Mouse (Mus musculus) intestine, postnatal 0 days (tissue): Measurements from ENCODE around the gene Ezh1. TPM values are rescaled to one million over a fixed set of nuclear protein-coding genes. Genes with fewer than 3 reads are reported as not detected.

Experiments used
- ATAC-seq: fragments of 200-750 bp; cut with Nextera tagmentation; 2 replicates; pipeline ENCODE4 v1.8.0; 2017; ENCODE audit warnings: mild to moderate bottlenecking, moderate TSS enrichment, moderate library complexity
- H3K27ac ChIP-seq: fragments of 300-500 bp; sonication (generic); 2 replicates; pipeline ENCODE4 v1.5.1; 2014; ENCODE audit warnings: mild to moderate bottlenecking, low read depth, low read length, moderate library complexity
- H3K27me3 ChIP-seq: fragments of 300-500 bp; sonication (generic); replicated peaks from 2 replicates; pipeline ENCODE4 v1.6.1; 2014; ENCODE audit warnings: low read length, mixed read lengths; ENCODE audit not compliant: control insufficient read depth, insufficient read depth
- H3K36me3 ChIP-seq: fragments of 300-500 bp; sonication (generic); 2 replicates; pipeline ENCODE4 v1.6.1; 2014; ENCODE audit warnings: mild to moderate bottlenecking, moderate library complexity; ENCODE audit not compliant: control insufficient read depth, insufficient read depth
- H3K4me1 ChIP-seq: fragments of 300-500 bp; sonication (generic); replicated peaks from 2 replicates; pipeline ENCODE4 v1.6.1; 2014; ENCODE audit warnings: antibody characterized with exemption, low read length, mixed read lengths; ENCODE audit not compliant: control insufficient read depth, insufficient read depth
- H3K4me2 ChIP-seq: fragments of 300-500 bp; sonication (generic); replicated peaks from 2 replicates; pipeline ENCODE4 v1.6.1; 2014; ENCODE audit warnings: low read depth, mild to moderate bottlenecking, moderate library complexity
- H3K4me3 ChIP-seq: fragments of 300-500 bp; sonication (generic); 2 replicates; pipeline ENCODE4 v1.5.1; 2014; ENCODE audit warnings: low read depth, low read length
- H3K9ac ChIP-seq: fragments of 300-500 bp; sonication (generic); 2 replicates; pipeline ENCODE4 v1.6.1; 2014; ENCODE audit warnings: mild to moderate bottlenecking, low read depth, low read length
- H3K9me3 ChIP-seq: fragments of 300-500 bp; sonication (generic); 2 replicates; pipeline ENCODE4 v1.6.1; 2016; ENCODE audit warnings: mixed run types; ENCODE audit not compliant: control insufficient read depth
- CTCF ChIP-seq: sonication (generic); IDR thresholded peaks from 2 replicates; pipeline ENCODE4 v1.5.1; 2016; ENCODE audit warnings: low read depth, mild to moderate bottlenecking, control low read depth, antibody characterized with exemption, moderate library complexity
- WGBS: fragments of 180-500 bp; shearing (Covaris S2); extraction: QIAGEN DNeasy Blood & Tissue Kit; methylation state at CpG from one replicate; pipeline ENCODE4 v1.1.7; 2014; 5-methylcytosine and 5-hydroxymethylcytosine counted together
- polyA plus RNA-seq: library from polyadenylated mRNA; unstranded; fragments of >200 nt; fragmentation: Nextera tagmentation; extraction: Ambion mirVana; gene quantifications from 2 replicates; pipeline ENCODE4 v1.2.1, GENCODE M21; 2015

Ezh1 gene
- polyA plus RNA-seq, 1 experiment from 2014 or later, result 9.8 TPM

DNA sequence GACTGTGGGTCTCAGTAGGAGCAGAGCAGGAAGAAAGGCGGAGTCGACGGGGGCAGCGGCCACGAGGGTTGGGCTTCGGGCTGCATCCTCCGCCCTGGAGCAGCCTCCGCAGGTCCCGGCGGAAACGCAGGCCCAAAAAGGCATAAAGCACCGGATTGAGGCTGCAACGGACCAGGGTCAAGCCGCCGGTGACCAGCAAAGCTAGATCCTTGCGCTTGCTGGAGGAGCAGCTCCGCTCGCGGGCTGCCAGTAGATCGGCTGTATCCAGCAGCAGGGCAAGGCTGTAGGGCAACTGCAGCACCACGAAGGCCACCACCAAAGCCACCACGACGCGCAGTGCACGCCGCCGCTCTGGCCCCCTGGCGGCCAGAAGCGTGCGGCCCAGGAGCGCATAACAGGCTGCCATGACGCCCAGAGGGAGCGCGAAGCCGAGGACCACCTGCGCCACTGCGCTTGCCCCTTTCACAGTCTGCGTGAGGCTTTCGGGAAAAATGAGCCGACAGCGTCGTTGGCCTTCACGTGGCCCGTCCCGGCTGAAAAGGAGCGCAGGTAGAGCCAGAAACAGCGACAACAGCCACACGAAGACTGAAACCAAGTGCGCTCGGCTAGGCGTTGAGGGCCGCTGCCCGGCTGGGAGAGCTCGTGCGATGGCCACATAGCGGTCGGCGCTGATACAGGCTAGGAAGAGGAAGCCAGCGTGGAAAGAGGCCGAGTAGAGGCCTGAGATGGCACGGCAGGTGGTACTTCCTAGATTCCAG is 52.5 kb downstream of the Ezh1 start:
- peak; percentile 53 for ATAC-seq
- H3K4me3 ChIP-seq, result peak overlapping the region; percentile 28
- H3K36me3 ChIP-seq, result no peaks in the 10 kb centered on the region
- H3K9me3 ChIP-seq, result no peaks in the 10 kb centered on the region
- H3K9ac ChIP-seq, result peak overlapping the region; percentile 11
- WGBS, result 3% methylated on average over 61 of the region's 61 CpGs
- peak overlapping the region; percentile 28; the same call in 1 of the 2 replicates for H3K27ac ChIP-seq
- H3K4me2 ChIP-seq, result peak overlapping the region; percentile 68
- H3K4me1 ChIP-seq, result peaks cover 22% of the 10 kb centered on the region
- H3K27me3 ChIP-seq, result peaks cover 12% of the 10 kb centered on the region
- TF ChIP-seq CTCF, result peak; percentile 97

GRCm38 (mm10) chr11:101173112-101173511 is 53.2 kb downstream of the Ezh1 start:
- H3K4me1 ChIP-seq, result peaks cover 26% of the 10 kb centered on the region
- WGBS, result 9% methylated on average over 11 of the region's 11 CpGs
- peak overlapping the region; percentile 68 for H3K4me2 ChIP-seq
- H3K36me3 ChIP-seq, result 0 out of 2 replicates have a peak, but pooled peaks cover 2% of the 10 kb centered on the region
- no peak overlapping the region for H3K9ac ChIP-seq
- no peaks in the 10 kb centered on the region for H3K9me3 ChIP-seq
- no peak for ATAC-seq
- H3K27me3 ChIP-seq, result peaks cover 12% of the 10 kb centered on the region
- no peak overlapping the region; the same call in 1 of the 2 replicates for H3K4me3 ChIP-seq
- H3K27ac ChIP-seq, result no peak overlapping the region
- TF ChIP-seq CTCF, result no peak

DNA sequence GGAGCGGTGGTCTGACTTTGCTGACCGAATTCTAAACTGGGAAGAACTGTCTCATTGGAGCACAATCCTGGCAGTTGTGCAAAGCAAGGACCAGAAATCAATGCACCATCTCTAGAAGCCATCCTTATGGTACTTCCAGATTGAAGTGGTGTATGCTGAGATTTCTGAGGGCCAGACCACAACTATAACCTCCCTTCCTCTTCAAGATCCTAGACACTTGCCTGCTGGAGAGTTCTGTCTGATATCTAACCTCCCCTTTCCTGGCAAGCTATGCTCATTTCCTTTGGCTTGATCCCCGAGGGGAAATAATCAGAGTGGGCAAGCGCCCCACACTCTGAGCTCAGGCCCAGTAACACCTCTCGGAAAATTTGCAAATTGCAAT is 53.8 kb downstream of the Ezh1 start:
- no peak for ATAC-seq
- Histone ChIP-seq H3K4me3 (peak overlapping the region; percentile 79), H3K27me3 (peaks cover 11% of the 10 kb centered on the region), H3K4me1 (peaks cover 26% of the 10 kb centered on the region), H3K27ac (peak overlapping the region; percentile 17), H3K9me3 (no peaks in the 10 kb centered on the region), H3K9ac (0 out of 2 replicates have a peak overlapping the region, but pooled peaks have one; percentile 45), H3K36me3 (peaks cover 9% of the 10 kb centered on the region), H3K4me2 (peak overlapping the region; percentile 93)
- TF ChIP-seq CTCF, result no peak
- 19% methylated on average over 5 of the region's 5 CpGs for WGBS

DNA sequence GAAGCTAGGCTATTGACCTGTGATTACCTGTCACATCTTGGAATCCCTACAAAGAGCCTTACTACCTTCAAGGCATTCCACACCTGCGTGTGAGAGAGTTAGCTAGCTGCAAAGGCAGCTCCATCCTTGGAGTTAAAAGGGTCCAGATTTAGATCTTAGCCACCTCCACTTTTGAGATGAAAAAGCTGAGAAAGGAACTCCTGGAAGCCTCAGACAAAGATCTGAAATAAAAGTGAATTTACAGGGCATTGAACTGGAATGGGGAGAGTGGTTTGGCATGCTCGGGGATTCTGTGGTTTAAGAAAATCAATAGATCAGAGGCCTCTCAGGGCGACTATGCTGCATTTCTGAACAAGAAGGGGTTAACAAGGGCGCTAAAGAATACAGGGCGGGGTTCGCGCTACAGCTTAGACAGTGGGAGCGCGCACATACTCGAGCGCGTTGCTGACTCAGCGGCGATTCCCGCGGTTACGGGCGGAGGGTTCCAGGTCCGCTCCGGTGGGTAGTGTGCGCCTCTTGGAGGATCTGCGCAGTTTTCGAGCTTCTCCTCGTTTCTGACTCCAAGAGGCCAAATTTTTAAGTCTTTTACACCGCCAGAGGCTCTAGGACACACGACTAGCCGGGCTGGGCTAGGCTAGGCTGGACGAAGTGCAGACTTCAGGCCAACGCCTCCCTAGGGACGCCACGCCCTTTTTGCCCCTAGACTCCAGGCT is 54.4 kb downstream of the Ezh1 start:
- WGBS, result 0% methylated on average over 30 of the region's 31 CpGs
- Histone ChIP-seq H3K27me3 (peaks cover 5% of the 10 kb centered on the region), H3K27ac (peak overlapping the region; percentile 17), H3K9ac (0 out of 2 replicates have a peak overlapping the region, but pooled peaks have one; percentile 45), H3K36me3 (peaks cover 15% of the 10 kb centered on the region), H3K4me3 (peak overlapping the region; percentile 79), H3K9me3 (no peaks in the 10 kb centered on the region), H3K4me2 (peak overlapping the region; percentile 93), H3K4me1 (peaks cover 26% of the 10 kb centered on the region)
- no peak; the same call in 1 of the 2 replicates for TF ChIP-seq CTCF
- peak; percentile 43; the same call in 1 of the 2 replicates for ATAC-seq

DNA sequence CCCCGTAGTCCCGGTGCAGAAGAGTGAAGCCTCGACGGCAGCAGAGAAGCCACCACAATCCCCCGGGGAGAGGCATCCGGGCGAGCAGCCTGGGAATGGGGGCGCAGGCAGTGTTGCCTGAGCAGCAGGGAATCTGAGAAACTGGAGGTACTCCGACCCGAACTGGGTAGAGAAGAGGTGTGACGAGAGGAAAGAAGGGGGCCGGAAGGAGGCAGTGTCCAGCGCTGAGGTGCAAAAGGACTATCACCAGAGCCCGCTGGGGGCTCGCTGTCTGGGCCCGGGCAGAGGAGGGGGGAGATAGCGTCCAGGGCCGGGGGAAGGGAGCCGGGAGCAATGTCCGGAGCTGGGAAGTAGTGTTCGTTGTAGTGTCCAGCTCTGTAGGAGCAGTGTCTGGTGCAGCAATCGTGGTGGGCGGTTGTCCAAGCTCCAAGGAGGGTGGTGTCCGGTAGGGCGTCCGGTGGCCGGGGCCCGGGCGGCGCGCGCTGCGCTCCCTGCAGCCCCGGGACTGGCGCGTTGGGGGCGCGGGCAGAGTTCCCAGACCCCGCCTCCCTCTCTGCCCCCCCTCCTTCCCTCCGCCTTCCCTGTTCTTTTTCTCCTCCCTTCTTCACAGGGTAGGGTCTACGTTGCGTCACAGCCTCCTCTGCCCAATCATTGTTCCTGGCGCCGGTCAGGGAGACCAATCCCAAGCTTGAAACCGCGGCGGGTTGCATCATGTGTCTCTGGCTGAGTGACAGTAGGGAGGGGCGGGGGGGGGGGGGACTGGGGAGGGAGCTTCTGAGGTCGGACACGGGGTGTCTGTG is 55.3 kb downstream of the Ezh1 start, which contains the start of gene Plekhh3:
Plekhh3 (minus strand) TSS at position 541 of the 800 bp plus-strand sequence.
- H3K4me1 ChIP-seq, result peaks cover 26% of the 10 kb centered on the region
- peaks cover 23% of the 10 kb centered on the region for H3K36me3 ChIP-seq
- under 1% methylated on average over 48 of the region's 50 CpGs for WGBS
- peak; percentile 89 for ATAC-seq
- H3K4me2 ChIP-seq, result peak within 1 kb of the TSS; percentile 93
- peak within 1 kb of the TSS; percentile 66 for H3K9ac ChIP-seq
- H3K9me3 ChIP-seq, result no peaks in the 10 kb centered on the region
- H3K4me3 ChIP-seq, result peak within 1 kb of the TSS; percentile 79
- H3K27ac ChIP-seq, result peak within 1 kb of the TSS; percentile 85
- no peaks in the 10 kb centered on the region for H3K27me3 ChIP-seq
- TF ChIP-seq CTCF, result peak; percentile 29; the same call in 1 of the 2 replicates
